Mouse (Mus musculus) liver, embryonic 15.5 days (tissue): ENCODE measurements around the gene Mybpc3. TPM values are rescaled to one million over a fixed set of nuclear protein-coding genes. Genes with fewer than 3 reads are reported as not detected.
A peak's percentile ranks its signal among the peaks of the same experiment; 100 is the strongest.

Experiments used
- ATAC-seq: fragments of 200-750 bp; cut with Nextera tagmentation; 2 replicates; pipeline ENCODE4 v1.8.0; 2017; ENCODE audit warnings: moderate number of reproducible peaks, mild to moderate bottlenecking, moderate library complexity; ENCODE audit not compliant: insufficient read depth
- H3K27ac ChIP-seq: fragments of 300-500 bp; sonication (generic); replicated peaks from 2 replicates; pipeline ENCODE4 v1.5.1; 2015; ENCODE audit warnings: mild to moderate bottlenecking, inconsistent platforms
- H3K27me3 ChIP-seq: fragments of 300-500 bp; sonication (generic); 2 replicates; pipeline ENCODE4 v1.6.1; 2015; ENCODE audit warnings: mild to moderate bottlenecking, inconsistent platforms
- H3K36me3 ChIP-seq: fragments of 300-500 bp; sonication (generic); replicated peaks from 2 replicates; pipeline ENCODE4 v1.6.1; 2015; ENCODE audit warnings: moderate library complexity, mild to moderate bottlenecking, inconsistent platforms
- H3K4me1 ChIP-seq: fragments of 300-500 bp; sonication (generic); replicated peaks from 2 replicates; pipeline ENCODE4 v1.6.1; 2015; ENCODE audit warnings: inconsistent platforms
- H3K4me2 ChIP-seq: fragments of 300-500 bp; sonication (generic); 2 replicates; pipeline ENCODE4 v1.6.1; 2015; ENCODE audit warnings: moderate library complexity, mild to moderate bottlenecking, inconsistent platforms
- H3K4me3 ChIP-seq: fragments of 300-500 bp; sonication (generic); replicated peaks from 2 replicates; pipeline ENCODE4 v1.5.1; 2015; ENCODE audit warnings: mild to moderate bottlenecking, inconsistent platforms
- H3K9ac ChIP-seq: fragments of 300-500 bp; sonication (generic); 2 replicates; pipeline ENCODE4 v1.6.1; 2015; ENCODE audit warnings: moderate library complexity, mild to moderate bottlenecking, inconsistent platforms
- H3K9me3 ChIP-seq: fragments of 300-500 bp; sonication (generic); replicated peaks from 2 replicates; pipeline ENCODE4 v1.6.1; 2016; ENCODE audit warnings: inconsistent platforms
- WGBS: fragments of 180-500 bp; shearing (Covaris S2); methylation state at CpG from one replicate; pipeline ENCODE4 v1.1.7; 2015; ENCODE audit warnings: mixed read lengths; ENCODE audit not compliant: insufficient replicate concordance; 5-methylcytosine and 5-hydroxymethylcytosine counted together
- polyA plus RNA-seq: library from polyadenylated mRNA; unstranded; fragments of >200 nt; fragmentation: Nextera tagmentation; extraction: Ambion mirVana; gene quantifications from 2 replicates; pipeline ENCODE4 v1.2.1, GENCODE M21; 2015

The Mybpc3 gene
- polyA plus RNA-seq, result 0.15 and 0.17 TPM in 2 replicates

- 64% methylated on average over 11 of the region's 11 CpGs for WGBS
- H3K27me3 ChIP-seq, result peaks cover 6% of the 10 kb centered on the region; the same call in 1 of the 2 replicates
- no peak within 1 kb of the TSS for H3K27ac ChIP-seq
- H3K36me3 ChIP-seq, result 0 out of 2 replicates have a peak, but pooled peaks cover 4% of the 10 kb centered on the region
- peaks cover 26% of the 10 kb centered on the region for H3K4me1 ChIP-seq
- H3K9me3 ChIP-seq, result no peaks in the 10 kb centered on the region
- no peak within 1 kb of the TSS for H3K9ac ChIP-seq
- ATAC-seq, result no peak
- no peak within 1 kb of the TSS for H3K4me2 ChIP-seq
- no peak within 1 kb of the TSS for H3K4me3 ChIP-seq
These were observed at the start of gene Mybpc3 for GRCm38 (mm10) chr2:91117585-91118275. Gene Mybpc3, plus strand, starts transcription at chr2:91118144.

- Histone ChIP-seq H3K9me3 (no peaks in the 10 kb centered on the region), H3K4me1 (peaks cover 43% of the 10 kb centered on the region), H3K9ac (no peak overlapping the region), H3K27me3 (no peaks in the 10 kb centered on the region), H3K36me3 (peaks cover 18% of the 10 kb centered on the region), H3K4me3 (peak overlapping the region; percentile 76; the same call in 1 of the 2 replicates), H3K27ac (no peak overlapping the region), H3K4me2 (peak overlapping the region; percentile 95)
- no peak for ATAC-seq
- 72% methylated on average over 13 of the region's 13 CpGs for WGBS
These were observed 49.6 kb upstream of the Mybpc3 start for GRCm38 (mm10) chr2:91068162-91068871.

DNA sequence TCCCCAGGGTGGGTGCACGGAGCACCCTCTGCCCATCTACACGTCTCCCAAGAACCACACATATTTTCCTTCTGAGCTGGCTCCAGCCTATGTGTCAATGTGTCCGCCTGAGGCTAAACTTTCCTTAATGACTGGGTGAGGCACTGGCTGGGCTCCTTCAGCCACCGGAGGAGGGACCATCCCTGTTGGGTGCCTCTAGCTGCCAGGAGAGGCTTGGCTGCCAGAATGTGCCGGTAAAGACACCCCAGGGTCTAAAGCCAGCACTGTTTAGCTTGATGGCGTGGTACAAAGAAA, 49.1 kb upstream of the Mybpc3 start:
- Histone ChIP-seq H3K36me3 (peaks cover 13% of the 10 kb centered on the region), H3K9me3 (no peaks in the 10 kb centered on the region), H3K4me3 (peak overlapping the region; percentile 76), H3K9ac (0 out of 2 replicates have a peak overlapping the region, but pooled peaks have one; percentile 20), H3K27me3 (no peaks in the 10 kb centered on the region), H3K4me2 (peak overlapping the region; percentile 95), H3K27ac (no peak overlapping the region), H3K4me1 (peaks cover 43% of the 10 kb centered on the region)
- no peak for ATAC-seq
- 69% methylated on average over 6 of the region's 6 CpGs for WGBS

DNA sequence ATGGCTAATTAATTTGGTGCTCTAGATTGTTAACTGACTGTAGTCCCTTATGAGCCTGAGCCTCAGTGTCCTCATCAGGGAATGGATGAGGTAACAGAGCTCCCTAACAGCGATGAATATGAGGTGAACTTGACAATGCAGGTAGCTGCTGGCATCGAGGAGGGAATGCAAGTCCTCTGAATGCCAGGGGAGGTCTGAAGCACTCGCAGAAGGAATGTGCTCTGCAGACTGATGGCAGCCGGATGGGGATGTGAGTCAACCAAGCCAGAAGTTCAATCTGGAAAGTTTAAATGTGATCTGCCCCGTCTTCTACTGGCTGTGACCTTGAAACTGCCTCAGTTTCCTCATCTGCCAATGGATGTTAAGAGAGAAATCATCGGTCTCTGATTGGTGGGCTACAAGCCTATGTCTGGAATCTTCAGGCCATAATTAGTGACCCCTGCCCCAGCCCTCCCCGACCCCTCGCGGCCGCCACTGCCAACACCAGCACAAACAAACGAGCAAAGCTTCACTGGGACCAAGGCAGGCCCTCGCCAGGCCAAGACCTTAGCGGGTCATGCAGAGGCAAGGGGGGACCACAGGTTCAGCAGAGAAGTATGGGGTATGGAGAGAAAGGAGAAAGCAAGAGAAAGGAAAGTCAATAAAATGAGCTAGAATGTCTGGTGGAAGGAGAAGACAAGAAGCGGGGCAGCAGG, 48.5 kb upstream of the Mybpc3 start:
- H3K27me3 ChIP-seq, result no peaks in the 10 kb centered on the region
- no peak; the same call in 1 of the 2 replicates for ATAC-seq
- 9% methylated on average over 14 of the region's 14 CpGs for WGBS

GRCm38 (mm10) chr2:91070076-91070800, 47.7 kb upstream of the Mybpc3 start, which contains the start of gene Slc39a13:
Gene Slc39a13, minus strand, starts transcription at chr2:91070417.
- Histone ChIP-seq H3K4me2 (peak within 1 kb of the TSS; percentile 95), H3K27me3 (no peaks in the 10 kb centered on the region), H3K27ac (peak within 1 kb of the TSS; percentile 90), H3K9ac (peak within 1 kb of the TSS; percentile 70), H3K4me1 (peaks cover 43% of the 10 kb centered on the region), H3K4me3 (peak within 1 kb of the TSS; percentile 76), H3K36me3 (no peaks in the 10 kb centered on the region; the same call in 1 of the 2 replicates), H3K9me3 (no peaks in the 10 kb centered on the region)
- under 1% methylated on average over 66 of the region's 69 CpGs for WGBS
- ATAC-seq, result peak; percentile 95

More for the DNA sequence above, 48.5 kb upstream of the Mybpc3 start:
- Histone ChIP-seq H3K4me2 (peak overlapping the region; percentile 95), H3K4me1 (peaks cover 43% of the 10 kb centered on the region), H3K9me3 (no peaks in the 10 kb centered on the region), H3K9ac (peak overlapping the region; percentile 70), H3K4me3 (peak overlapping the region; percentile 76), H3K27ac (peak overlapping the region; percentile 90), H3K36me3 (peaks cover 7% of the 10 kb centered on the region)

GRCm38 (mm10) chr2:91071059-91071458, 46.9 kb upstream of the Mybpc3 start:
- peak overlapping the region; percentile 95 for H3K4me2 ChIP-seq
- WGBS, result 82% methylated on average over 10 of the region's 10 CpGs
- peak overlapping the region; percentile 90 for H3K27ac ChIP-seq
- no peaks in the 10 kb centered on the region for H3K27me3 ChIP-seq
- peaks cover 40% of the 10 kb centered on the region for H3K4me1 ChIP-seq
- H3K4me3 ChIP-seq, result peak overlapping the region; percentile 76; the same call in 1 of the 2 replicates
- no peaks in the 10 kb centered on the region for H3K36me3 ChIP-seq
- H3K9me3 ChIP-seq, result no peaks in the 10 kb centered on the region
- peak overlapping the region; percentile 70; the same call in 1 of the 2 replicates for H3K9ac ChIP-seq
- no peak for ATAC-seq

- Histone ChIP-seq H3K4me3 (no peak overlapping the region), H3K27ac (no peak overlapping the region), H3K4me2 (no peak overlapping the region), H3K9me3 (no peaks in the 10 kb centered on the region), H3K9ac (no peak overlapping the region), H3K36me3 (no peaks in the 10 kb centered on the region), H3K4me1 (peaks cover 40% of the 10 kb centered on the region), H3K27me3 (no peaks in the 10 kb centered on the region)
- ATAC-seq, result no peak
- 66% methylated on average over 1 of the region's 1 CpGs for WGBS
These were observed 45.9 kb upstream of the Mybpc3 start for GRCm38 (mm10) chr2:91072092-91072491.

GRCm38 (mm10) chr2:91077957-91078313, 40.0 kb upstream of the Mybpc3 start:
- H3K4me3 ChIP-seq, result peak overlapping the region; percentile 51
- H3K4me1 ChIP-seq, result peaks cover 18% of the 10 kb centered on the region
- peaks cover 13% of the 10 kb centered on the region; the same call in 1 of the 2 replicates for H3K27me3 ChIP-seq
- H3K27ac ChIP-seq, result no peak overlapping the region
- 29% methylated on average over 12 of the region's 12 CpGs for WGBS
- peak overlapping the region; percentile 75 for H3K4me2 ChIP-seq
- H3K9ac ChIP-seq, result no peak overlapping the region
- H3K9me3 ChIP-seq, result no peaks in the 10 kb centered on the region
- no peak for ATAC-seq
- H3K36me3 ChIP-seq, result no peaks in the 10 kb centered on the region

- Histone ChIP-seq H3K4me3 (peak overlapping the region; percentile 51), H3K4me1 (peaks cover 21% of the 10 kb centered on the region), H3K9me3 (no peaks in the 10 kb centered on the region), H3K27ac (peak overlapping the region; percentile 14; the same call in 1 of the 2 replicates), H3K9ac (peak overlapping the region; percentile 39; the same call in 1 of the 2 replicates), H3K4me2 (peak overlapping the region; percentile 75), H3K36me3 (no peaks in the 10 kb centered on the region), H3K27me3 (peaks cover 13% of the 10 kb centered on the region; the same call in 1 of the 2 replicates)
- 0 out of 2 replicates have a peak, but pooled peaks have one; percentile 33 for ATAC-seq
- 0% methylated on average over 32 of the region's 36 CpGs for WGBS
These were observed 39.5 kb upstream of the Mybpc3 start for GRCm38 (mm10) chr2:91078314-91079025.

DNA sequence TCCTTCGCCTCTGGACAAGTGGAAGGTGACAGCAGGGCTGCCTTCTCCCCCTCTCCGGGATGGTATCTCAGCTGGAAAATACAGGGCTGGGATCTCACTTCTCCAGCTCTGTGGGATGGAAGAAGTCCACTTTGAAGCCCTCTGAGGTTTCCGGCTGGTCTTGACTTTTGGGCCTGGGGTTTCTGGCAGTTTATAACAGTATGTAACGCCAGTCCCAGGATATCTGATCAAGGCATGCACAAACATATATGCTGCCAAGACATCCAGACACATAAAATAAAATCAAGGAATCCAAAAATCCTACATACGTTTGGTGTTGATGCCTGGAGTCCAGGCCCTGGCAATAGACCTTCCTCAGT, 38.9 kb upstream of the Mybpc3 start:
- Histone ChIP-seq H3K4me3 (peak overlapping the region; percentile 51), H3K4me2 (peak overlapping the region; percentile 75), H3K27ac (peak overlapping the region; percentile 14; the same call in 1 of the 2 replicates), H3K4me1 (peaks cover 21% of the 10 kb centered on the region), H3K9ac (peak overlapping the region; percentile 39; the same call in 1 of the 2 replicates), H3K27me3 (peaks cover 13% of the 10 kb centered on the region; the same call in 1 of the 2 replicates), H3K36me3 (no peaks in the 10 kb centered on the region), H3K9me3 (no peaks in the 10 kb centered on the region)
- WGBS, result 22% methylated on average over 5 of the region's 5 CpGs
- ATAC-seq, result no peak
